Mouse (Mus musculus): ENCODE data around the gene Gm5148.

Gm5148 gene

DNA sequence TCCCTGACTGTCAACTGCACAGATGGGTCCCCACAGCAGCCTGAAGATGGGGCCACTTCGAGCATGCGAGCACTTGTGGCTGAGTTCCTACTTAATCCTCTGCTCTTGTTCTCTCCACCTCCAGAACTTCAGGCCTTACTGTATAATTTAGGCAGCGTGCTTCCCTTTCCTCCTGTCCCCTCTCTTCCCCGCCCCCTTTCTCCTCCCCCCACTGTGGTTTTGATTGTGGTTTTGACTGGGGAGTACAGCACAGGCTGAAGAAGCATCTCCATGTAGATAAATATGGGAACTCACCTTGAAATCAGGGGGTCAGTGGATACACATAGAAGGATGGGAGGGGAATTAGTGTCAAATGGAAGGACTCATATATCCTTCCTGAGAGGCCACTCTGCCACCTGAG, 31.3 kb downstream of the Gm5148 start:
- no peak for DNase-seq (ENCODE audit: low spot score)

DNA sequence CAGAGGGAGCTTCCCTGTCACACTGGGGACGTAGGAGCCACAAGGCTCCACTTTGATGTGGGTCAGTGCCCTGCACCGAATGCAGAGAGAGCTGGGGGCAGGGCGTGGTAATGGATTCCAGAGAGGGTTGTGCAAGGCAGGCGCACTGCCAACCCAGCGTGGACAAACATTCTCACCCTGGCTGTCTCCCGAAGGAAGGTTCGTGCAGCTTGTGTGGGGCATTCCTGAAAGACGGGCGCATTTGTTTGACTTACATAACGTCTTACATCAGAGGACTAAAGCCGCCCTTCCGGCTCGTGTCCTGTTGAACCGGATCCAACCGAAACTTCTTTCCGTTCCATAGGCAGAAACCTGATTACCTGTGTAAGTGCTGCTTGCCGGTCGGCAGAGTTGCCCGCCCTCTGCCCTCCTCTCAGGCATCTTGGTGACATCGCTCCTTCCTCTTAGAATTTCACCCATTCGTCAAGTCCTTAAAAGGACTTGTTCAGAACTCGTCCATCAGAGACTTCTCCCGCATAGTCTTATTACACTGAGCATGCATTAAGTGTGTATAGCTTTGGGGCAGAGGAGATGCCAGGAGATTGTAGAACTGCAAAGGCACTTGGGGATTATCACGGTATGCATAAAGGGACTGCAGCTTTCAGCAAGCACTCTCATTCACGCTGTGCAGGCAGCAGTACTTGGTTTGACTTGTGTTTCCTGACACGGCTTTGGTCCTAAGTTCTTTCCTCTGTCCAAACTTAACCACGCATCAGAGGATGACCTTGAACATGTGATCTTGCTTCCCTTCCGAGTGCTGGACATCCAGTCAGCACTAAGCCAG, 36.9 kb downstream of the Gm5148 start:
- peak; percentile 32 for DNase-seq (ENCODE audit: low spot score)

DNA sequence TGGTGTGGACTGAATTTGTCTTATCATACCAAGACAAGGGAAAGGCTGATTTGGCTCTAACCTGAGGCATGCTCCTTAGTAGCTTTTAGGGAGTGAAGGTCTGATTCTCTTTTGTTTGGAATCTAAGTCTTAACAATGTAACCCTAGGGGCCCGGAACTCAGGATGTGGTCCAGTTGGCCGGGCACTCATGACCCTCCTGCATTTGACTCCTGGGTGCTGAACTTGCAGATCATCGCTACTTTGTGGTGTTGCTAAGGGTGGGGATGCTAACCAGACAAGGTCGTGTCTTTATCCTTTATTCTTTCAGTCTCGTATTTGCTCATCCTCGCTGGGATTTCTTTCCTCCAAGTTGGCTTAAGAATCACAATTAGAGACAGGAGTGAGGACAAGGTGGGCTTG, 37.5 kb downstream of the Gm5148 start:
- no peak for DNase-seq (ENCODE audit: low spot score)

DNA sequence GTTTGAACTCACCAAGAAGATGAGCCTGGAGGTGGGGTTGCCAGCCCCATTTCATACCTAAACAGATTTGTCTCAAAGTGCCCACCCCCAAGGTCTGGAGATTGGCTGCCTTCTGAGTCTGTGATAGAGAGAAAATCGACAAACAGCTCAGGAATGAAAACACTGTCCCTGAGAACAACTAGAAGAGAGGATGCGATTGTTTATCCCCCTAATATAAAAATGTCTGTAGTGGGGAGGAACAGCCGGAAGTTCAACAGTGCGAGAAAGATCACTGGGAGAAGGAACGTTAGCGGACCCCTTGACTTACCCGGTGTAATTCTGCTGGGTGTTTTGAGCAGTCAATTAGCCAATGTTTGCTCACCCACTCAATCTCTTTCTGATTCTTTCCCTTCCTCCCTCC, 38.1 kb downstream of the Gm5148 start:
- no peak for DNase-seq (ENCODE audit: low spot score)

DNA sequence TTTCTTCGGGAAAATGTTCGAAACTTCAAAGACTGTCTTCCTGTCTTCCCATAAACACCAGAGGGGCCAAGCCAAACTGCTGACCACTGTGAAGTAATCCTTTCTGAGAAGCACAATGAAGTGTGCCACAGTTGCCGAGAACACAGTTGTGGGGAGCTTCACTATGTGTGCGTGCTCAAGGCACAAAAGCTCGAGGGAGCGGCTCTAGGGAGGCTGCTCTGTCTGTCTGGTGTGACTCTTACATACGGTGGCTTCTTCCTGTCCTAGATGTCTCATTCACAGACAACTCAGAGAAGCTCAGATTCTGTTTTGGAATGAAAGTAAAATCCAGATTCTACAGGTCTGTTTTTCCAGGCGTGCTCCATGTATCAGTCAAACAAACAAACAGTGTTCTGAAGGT, 48.0 kb downstream of the Gm5148 start:
- no peak for DNase-seq (ENCODE audit: low spot score)

DNA sequence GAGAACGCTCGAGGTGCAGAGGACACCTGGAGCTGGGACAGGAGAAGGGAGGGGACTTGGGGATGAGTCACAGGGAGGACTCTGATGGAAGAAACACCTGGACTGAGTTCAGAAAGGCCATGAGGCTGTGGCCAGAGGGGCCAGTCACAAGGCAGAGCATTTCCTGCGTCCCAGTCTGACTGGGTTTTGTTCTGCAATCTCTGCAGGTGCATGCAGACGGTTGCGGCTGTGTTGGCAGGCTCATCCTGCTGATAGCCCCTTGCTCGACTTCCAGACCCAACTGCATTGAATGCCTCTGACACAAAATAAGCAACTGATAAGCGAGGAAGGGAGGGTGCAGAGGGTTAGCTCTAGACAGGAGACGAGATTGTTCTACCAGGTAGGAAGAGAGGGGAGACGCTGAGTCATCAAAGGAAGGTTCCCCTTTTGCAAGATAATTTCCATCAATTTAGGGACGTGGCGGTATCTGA, 49.2 kb downstream of the Gm5148 start:
- no peak for DNase-seq (ENCODE audit: low spot score)

DNA sequence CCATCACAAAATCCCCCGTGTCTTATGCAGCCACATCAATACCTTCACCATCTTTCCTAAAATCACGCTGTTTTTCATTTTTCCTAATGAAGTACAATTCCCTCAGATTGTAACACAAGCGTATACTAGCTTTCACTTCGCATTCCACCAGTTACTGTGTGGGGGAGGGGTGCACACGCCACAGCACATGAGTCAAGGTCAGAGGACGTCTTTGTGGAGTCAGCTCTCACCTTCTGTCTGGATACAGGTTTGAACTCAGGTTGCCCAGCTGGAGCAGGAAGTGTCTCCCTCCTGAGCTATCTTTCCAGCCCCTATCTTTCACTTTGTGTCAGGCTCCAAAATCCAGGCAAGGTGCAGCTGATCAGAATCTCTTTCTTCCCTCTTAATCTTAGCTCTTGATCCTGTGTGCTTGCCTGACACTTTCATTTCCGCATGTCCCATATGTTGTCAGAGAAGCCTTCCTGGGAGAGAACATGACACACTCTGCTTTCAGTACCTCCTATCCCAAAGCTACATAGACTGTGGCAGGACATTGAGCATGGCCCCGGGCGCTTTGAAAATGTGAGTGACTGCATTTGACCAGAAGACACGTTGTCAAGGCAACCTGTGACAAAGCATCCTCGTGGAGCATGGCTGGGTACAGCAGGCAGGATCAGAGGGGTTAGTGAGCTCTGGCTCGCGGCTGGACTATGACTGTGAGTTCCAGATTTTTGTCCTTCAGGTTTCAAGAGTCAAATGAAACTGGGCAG, 50.6 kb downstream of the Gm5148 start:
- no peak for DNase-seq (ENCODE audit: low spot score)

DNA sequence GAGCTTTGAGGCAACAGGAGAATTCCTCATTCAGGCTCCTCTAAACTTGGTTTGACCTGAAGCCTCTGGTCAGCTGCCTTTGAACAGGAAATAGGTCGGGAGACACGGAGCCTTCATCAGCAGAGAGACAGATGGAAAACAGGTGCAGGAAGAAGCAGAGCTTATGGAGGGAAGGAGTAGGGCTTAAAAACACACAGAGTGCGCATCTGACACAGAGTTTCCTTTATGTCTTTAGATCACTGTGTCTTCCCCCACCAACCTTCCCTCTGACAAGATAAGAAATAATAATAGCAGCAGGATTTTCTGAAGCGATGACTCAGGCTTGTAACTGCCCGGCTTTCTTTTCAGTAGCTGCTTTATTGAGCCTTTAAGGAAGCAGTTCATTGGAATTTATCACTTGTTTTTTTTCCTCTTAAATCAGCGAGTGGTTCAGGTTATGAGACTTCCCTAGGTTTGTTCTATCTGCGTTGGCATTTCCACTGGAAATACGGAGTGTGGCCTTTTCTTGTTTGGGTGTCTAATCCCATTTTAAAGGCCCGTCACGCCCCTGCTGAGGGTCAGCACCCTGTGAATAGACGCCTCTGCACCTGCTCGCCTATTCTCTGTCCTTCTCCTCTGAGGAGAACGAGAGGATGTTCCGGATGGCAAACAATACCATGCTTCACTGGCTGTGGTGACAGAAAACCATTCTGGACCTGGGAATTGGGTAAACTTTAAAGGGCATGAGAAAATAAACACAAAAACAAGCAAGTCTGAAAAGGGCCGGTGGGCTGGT, 51.8 kb downstream of the Gm5148 start:
- DNase-seq (ENCODE audit: low spot score), result no peak

DNA sequence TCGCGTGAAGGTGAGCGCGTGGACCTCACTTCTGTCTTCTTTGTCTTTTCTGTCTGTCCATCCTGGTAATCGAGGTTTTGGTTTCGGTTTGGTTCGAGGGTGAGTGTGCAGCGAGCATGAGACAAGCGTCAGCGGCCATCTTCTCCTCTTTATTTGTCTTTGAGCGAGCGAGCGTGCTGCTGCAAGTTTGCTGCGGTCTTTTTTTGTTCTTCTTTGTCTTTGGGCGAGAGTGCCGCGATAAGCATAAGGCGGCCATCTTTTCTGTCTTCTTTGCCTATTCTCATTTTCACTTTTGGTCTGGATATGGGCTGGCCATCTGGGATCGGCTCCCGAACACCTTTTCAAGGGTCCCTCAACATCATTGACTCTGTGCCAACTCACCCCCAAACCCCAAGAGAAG, 55.2 kb downstream of the Gm5148 start:
- DNase-seq (ENCODE audit: low spot score), result no peak

DNA sequence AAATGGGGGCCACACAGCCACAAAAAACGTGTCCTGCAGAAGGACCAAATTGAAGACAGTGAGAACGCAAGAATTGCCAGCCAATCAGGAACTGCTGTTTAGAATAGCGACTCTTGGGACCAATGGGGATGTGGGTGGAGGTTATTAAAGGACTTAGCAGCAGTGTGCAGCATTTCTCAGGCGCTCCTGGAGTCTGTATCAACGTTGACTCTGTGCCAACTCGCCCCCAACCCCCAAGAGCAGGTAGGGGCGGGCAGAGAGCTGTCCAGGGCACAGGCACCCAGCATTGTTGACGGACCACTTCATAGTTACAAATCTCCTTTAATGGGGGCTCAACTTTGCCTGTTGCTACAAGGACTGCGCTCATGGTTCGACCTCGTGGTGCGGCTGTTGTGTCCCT, 55.6 kb downstream of the Gm5148 start:
- no peak for DNase-seq (ENCODE audit: low spot score)

DNA sequence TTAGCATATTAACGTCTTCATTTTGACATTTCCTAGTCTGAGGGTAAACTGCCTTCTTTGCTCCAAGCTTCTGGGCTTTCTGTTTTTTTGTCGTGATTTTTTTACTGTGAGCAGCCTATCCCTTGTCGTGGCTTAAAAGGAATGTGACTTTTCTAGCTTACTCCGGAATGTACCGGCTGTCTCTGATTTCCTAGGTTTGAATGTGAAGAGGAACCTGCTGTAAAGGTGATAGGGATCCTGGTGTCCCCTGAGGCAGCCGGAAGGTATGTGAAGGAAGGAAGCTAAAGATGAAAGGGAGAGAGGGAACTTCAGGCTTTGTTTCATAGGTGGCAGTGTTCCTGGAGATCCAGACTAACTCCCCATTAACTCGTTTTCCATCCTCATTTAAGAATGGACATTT, 56.6 kb downstream of the Gm5148 start:
- no peak for DNase-seq (ENCODE audit: low spot score)

DNA sequence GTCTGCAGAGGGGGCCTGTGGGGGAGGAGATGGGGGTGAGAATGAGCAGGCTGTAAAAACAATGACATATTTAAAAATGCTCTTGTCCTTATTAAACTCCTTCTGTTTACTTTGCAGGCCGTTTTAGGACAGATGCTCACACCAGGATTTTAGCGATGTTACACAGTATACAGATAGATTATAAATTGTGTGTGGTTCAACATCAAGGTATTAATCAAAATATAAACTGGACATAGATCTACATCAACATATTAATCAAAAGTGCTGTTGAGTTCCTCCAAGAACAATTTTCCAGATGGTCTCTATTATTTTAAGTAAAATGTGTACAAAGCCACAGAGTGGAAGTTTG, 57.2 kb downstream of the Gm5148 start:
- no peak for DNase-seq (ENCODE audit: low spot score)

DNA sequence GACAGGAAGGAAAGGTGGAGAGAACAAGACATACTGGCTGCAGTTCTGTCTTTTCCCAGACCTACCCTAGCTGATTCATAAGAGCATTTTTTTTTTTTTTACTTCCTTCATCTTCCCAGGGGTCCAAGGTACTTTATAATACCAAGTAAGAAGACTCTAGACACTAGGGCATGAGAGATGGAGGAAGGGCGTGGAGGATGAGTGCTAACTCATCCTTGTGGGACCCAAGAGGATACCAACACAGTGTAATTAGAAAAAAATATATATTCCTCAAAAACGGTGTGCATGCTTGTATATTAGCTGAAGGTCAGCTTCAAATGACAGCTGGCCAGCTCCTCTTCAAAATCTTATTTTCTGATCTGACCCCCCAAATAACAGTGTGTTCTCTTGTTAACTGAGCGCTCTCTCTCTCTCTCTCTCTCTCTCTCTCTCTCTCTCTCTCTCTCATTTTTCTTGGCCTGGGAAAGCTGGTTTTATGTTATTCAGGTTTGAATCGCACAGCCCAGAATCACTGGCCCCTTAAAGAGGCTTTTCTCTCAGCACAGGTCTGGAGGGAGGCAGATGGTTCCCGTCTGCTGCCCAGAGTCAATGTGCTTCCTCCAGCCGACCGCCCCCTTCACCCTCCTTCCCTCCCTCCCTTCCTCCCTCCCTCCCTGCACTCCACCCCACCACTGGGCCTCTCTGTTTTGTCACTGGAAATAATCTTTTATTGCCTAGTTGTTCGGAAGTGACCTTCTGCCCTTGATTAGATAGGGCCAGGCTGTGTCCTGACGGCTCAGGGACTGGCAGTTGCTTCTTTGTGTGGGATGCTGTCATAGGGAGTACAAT, 57.8 kb downstream of the Gm5148 start:
- DNase-seq (ENCODE audit: low spot score), result no peak
